Mouse (Mus musculus): Measurements from ENCODE around the gene Olfr828. TPM values are rescaled to one million over a fixed set of nuclear protein-coding genes. Genes with fewer than 3 reads are reported as not detected.

Olfr828 gene
- total RNA-seq (2012; rRNA removed) (not detected in 2 replicates), polyA plus RNA-seq (2012; ENCODE audit: insufficient read depth in 1 of 2, insufficient read length in 2 of 2, low read depth in 1 of 2, low replicate concordance in 2 of 2, missing spikeins in 1 of 2) (not detected)

- Histone ChIP-seq H3K9ac (ENCODE audit: control insufficient read depth, low read depth, low read length, poor library complexity, severe bottlenecking) (no peak within 1 kb of the TSS), H3K27ac (ENCODE audit: control insufficient read depth, low read depth, low read length) (no peak within 1 kb of the TSS), H3K27me3 (ENCODE audit: control insufficient read depth in 1 of 2, insufficient read depth in 2 of 2, low read length in 2 of 2) (no peaks in the 10 kb centered on the region), H3K79me2 (ENCODE audit: control insufficient read depth, insufficient read depth, low read length, poor library complexity) (no peaks in the 10 kb centered on the region), H3K4me1 (ENCODE audit: control insufficient read depth in 1 of 2, insufficient read depth in 2 of 2, low read length in 2 of 2) (no peaks in the 10 kb centered on the region), H3K9me3 (replicated peaks; ENCODE audit: insufficient read depth, low read length) (no peaks in the 10 kb centered on the region), H3K4me3 (ENCODE audit: control insufficient read depth in 1 of 2, insufficient read depth in 1 of 2, low read depth in 2 of 2, low read length in 2 of 2) (no peak within 1 kb of the TSS), H3K36me3 (ENCODE audit: control insufficient read depth in 1 of 2, insufficient read depth in 2 of 2, low read length in 2 of 2) (no peaks in the 10 kb centered on the region)
- TF ChIP-seq TCF12 (IDR thresholded peaks at IDR 0.05; ENCODE audit: low read depth, low read length) (no peak), E2F4 (IDR thresholded peaks at IDR 0.05; ENCODE audit: borderline replicate concordance, low read depth, low read length) (no peak), POLR2A (IDR thresholded peaks at IDR 0.05; ENCODE audit: control insufficient read depth in 1 of 2, insufficient read depth in 1 of 2, low read depth in 1 of 2, low read length in 2 of 2, poor library complexity in 1 of 2) (no peak), MAFK (IDR thresholded peaks at IDR 0.05; ENCODE audit: borderline replicate concordance, low read depth, low read length) (no peak), BHLHE40 (IDR thresholded peaks at IDR 0.05; ENCODE audit: borderline replicate concordance, low read depth, low read length) (no peak), CHD2 (IDR thresholded peaks at IDR 0.05; ENCODE audit: low read length) (no peak)
- no peak for DNase-seq (ENCODE audit: low read depth, low spot score)
Measured at GRCm38 (mm10) chr9:18819426-18819825, at the start of gene Olfr828. Olfr828 (minus strand) TSS chr9:18819526.

GRCm38 (mm10) chr9:18854633-18855032, 35.3 kb upstream of the Olfr828 start, which contains the start of gene Olfr829:
Olfr829 (plus strand) TSS chr9:18854933.
- Histone ChIP-seq H3K9ac (ENCODE audit: control insufficient read depth, low read depth, low read length, poor library complexity, severe bottlenecking) (no peak within 1 kb of the TSS), H3K27ac (ENCODE audit: control insufficient read depth, low read depth, low read length) (no peak within 1 kb of the TSS), H3K79me2 (ENCODE audit: control insufficient read depth, insufficient read depth, low read length, poor library complexity) (no peaks in the 10 kb centered on the region), H3K4me1 (ENCODE audit: control insufficient read depth in 1 of 2, insufficient read depth in 2 of 2, low read length in 2 of 2) (no peaks in the 10 kb centered on the region), H3K9me3 (replicated peaks; ENCODE audit: insufficient read depth, low read length) (no peaks in the 10 kb centered on the region), H3K27me3 (ENCODE audit: control insufficient read depth in 1 of 2, insufficient read depth in 2 of 2, low read length in 2 of 2) (no peaks in the 10 kb centered on the region), H3K36me3 (ENCODE audit: control insufficient read depth in 1 of 2, insufficient read depth in 2 of 2, low read length in 2 of 2) (no peaks in the 10 kb centered on the region), H3K4me3 (ENCODE audit: control insufficient read depth in 1 of 2, insufficient read depth in 1 of 2, low read depth in 2 of 2, low read length in 2 of 2) (no peak within 1 kb of the TSS)
- no peak for TF ChIP-seq JUND (IDR thresholded peaks at IDR 0.05; ENCODE audit: low read depth, low read length)
- TF ChIP-seq MEF2A (IDR thresholded peaks at IDR 0.05; ENCODE audit: extremely low read depth, insufficient replicate concordance, low read depth, low read length, poor library complexity, severe bottlenecking) = no peak
- TF ChIP-seq GABPA (IDR thresholded peaks at IDR 0.05; ENCODE audit: low read depth, low read length) = no peak
- TF ChIP-seq ETS1 (IDR thresholded peaks at IDR 0.05; ENCODE audit: low read depth, low read length) = no peak
- no peak for TF ChIP-seq MYB (IDR thresholded peaks at IDR 0.05; ENCODE audit: low read depth, low read length)
- no peak for TF ChIP-seq MAFK (IDR thresholded peaks at IDR 0.05; ENCODE audit: borderline replicate concordance, low read depth, low read length)
- TF ChIP-seq GATA1 (IDR thresholded peaks at IDR 0.05; ENCODE audit: low read depth, low read length) = no peak
- no peak for TF ChIP-seq CHD2 (IDR thresholded peaks at IDR 0.05; ENCODE audit: low read length)
- no peak for TF ChIP-seq ZMIZ1 (IDR thresholded peaks at IDR 0.05; ENCODE audit: low read depth, low read length)
- TF ChIP-seq RCOR1 (IDR thresholded peaks at IDR 0.05; ENCODE audit: low read depth, low read length) = no peak
- TF ChIP-seq POLR2AphosphoS2 (IDR thresholded peaks at IDR 0.05; ENCODE audit: low read length) = no peak
- TF ChIP-seq POLR2A (IDR thresholded peaks at IDR 0.05; ENCODE audit: control insufficient read depth in 1 of 2, insufficient read depth in 1 of 2, low read depth in 1 of 2, low read length in 2 of 2, poor library complexity in 1 of 2) = no peak
- no peak for DNase-seq (ENCODE audit: low read depth, low spot score)

Data from MEL (cell line).